Mouse (Mus musculus) olfactory bulb, adult 2 months (tissue): ENCODE data around the gene Zfyve27.

Source experiments
- CTCF ChIP-seq: fragments of 200-500 bp; IDR thresholded peaks from 2 replicates; pipeline ENCODE4 v1.5.1; 2012; ENCODE audit warnings: low read depth, mild to moderate bottlenecking, low read length, moderate library complexity; ENCODE audit not compliant: insufficient read depth
- POLR2A ChIP-seq: fragments of 200-500 bp; IDR thresholded peaks from 2 replicates; pipeline ENCODE4 v1.6.1; 2012; ENCODE audit warnings: mild to moderate bottlenecking, low read depth, low read length, moderate library complexity; ENCODE audit not compliant: insufficient read depth

GRCm38 (mm10) chr19:42202467-42202866 lies 38.7 kb downstream of the Zfyve27 start:
- TF ChIP-seq CTCF (no peak), POLR2A (no peak)
